Mouse (Mus musculus): Measurements from ENCODE around the gene Med8. TPM values are rescaled to one million over a fixed set of nuclear protein-coding genes. Genes with fewer than 3 reads are reported as not detected.
A peak's percentile ranks its signal among the peaks of the same experiment; 100 is the strongest.

The Med8 gene
- polyA plus RNA-seq, 1 experiment from 2014 or later, result 127 TPM

DNA sequence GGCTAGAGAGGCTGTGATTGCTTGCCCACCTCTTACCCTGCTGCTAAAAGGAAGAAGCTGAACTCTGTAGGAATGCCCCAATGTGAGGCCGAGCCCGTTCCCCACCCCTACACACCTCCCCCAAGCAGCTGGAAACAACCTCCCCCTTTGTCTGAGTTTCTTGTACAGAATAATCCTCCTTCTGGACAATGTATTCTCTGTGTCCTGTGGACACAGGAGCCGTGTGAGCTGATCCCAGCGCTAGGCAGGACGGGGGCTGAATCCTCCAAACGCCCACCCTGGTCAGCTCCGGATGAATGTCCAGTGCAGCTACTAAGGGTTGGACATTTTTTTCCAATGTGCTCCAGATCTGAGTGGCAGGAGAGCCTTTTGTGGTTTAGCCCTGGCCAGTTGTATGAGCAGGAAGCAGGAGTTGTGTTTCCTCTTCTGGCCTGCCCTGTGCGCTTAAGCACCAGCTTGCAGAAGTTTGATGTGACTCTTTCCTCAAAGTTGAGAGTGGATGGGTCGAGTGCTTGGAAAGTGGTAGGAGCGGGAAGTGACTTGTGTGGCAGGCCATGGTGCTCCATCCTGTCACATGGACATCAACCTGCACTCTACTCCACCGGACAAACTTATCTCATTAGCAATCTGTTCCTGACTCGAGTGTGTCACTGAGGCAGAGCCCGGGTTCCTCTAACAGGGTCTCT is 8.1 kb downstream of the Med8 start:
- H3K36me3 ChIP-seq, result peaks cover 94% of the 10 kb centered on the region
- 89% methylated on average over 13 of the region's 13 CpGs for WGBS

DNA sequence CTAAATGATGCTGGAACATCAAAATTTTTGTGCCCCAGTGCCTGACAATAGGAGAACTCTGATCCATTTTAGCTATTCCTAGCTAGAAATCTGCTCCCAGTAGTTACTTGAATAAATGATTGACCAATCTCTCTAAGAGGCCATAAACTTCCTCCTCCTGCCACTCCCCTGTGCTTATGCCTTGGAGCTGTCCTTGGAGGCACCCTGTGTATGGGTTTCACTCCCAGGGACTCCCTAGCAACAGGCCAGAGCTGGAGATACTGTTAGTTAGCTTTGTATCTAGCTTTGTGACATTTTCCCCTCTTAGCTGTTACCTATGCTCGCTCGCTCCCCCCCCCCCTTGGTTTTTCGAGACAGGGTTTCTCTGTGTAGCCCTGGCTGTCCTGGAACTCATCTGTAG is 12.2 kb downstream of the Med8 start:
- WGBS, result 85% methylated on average over 3 of the region's 3 CpGs
- no peak overlapping the region for H3K27ac ChIP-seq
- H3K9ac ChIP-seq, result no peak overlapping the region
- H3K4me1 ChIP-seq, result no peaks in the 10 kb centered on the region
- H3K27me3 ChIP-seq (replicated peaks), result no peaks in the 10 kb centered on the region
- no peak overlapping the region for H3K4me2 ChIP-seq (replicated peaks)
- H3K9me3 ChIP-seq, result no peaks in the 10 kb centered on the region
- ATAC-seq (ENCODE audit: low FRiP score, low read depth), result no peak
- H3K4me3 ChIP-seq, result no peak overlapping the region
- H3K36me3 ChIP-seq, result peaks cover 56% of the 10 kb centered on the region

More for the DNA sequence above, 8.1 kb downstream of the Med8 start:
- Histone ChIP-seq H3K27me3 (replicated peaks) (no peaks in the 10 kb centered on the region), H3K4me3 (no peak overlapping the region), H3K9me3 (no peaks in the 10 kb centered on the region), H3K27ac (no peak overlapping the region), H3K9ac (no peak overlapping the region), H3K4me1 (no peaks in the 10 kb centered on the region), H3K4me2 (replicated peaks) (no peak overlapping the region)
- ATAC-seq (ENCODE audit: low FRiP score, low read depth), result no peak

DNA sequence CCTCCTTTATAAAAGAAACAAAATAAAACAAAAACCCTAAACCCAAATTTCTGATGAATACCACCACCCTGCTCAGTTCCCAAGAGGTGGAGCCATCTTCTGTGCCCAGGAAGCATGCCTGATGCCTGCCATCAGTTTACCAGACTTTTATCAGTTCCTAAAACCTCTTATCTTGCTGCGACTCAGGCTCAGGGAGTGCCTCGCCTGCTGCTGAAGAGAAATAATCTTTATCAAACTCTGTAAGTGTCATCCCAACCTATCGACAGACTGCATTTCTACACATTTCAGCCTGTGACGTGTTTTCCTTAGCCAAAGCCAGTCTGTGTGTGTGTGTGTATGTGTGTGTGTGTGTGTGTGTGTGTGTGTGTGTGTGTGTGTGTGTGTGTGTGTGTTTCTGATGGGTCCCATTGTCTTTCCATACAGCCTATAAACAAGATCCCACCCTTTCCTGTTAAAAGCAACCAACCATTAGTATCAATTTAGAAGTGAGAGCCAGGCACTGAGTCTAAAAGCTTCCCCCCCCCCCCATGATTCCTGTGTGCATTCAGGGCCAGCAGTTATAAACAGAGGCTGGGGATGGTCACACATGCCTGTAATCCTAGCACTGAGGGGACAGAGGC is 15.5 kb downstream of the Med8 start:
- no peaks in the 10 kb centered on the region for H3K27me3 ChIP-seq (replicated peaks)
- H3K27ac ChIP-seq, result no peak overlapping the region
- WGBS, result 87% methylated on average over 4 of the region's 4 CpGs
- ATAC-seq (ENCODE audit: low FRiP score, low read depth), result no peak
- H3K4me2 ChIP-seq (replicated peaks), result no peak overlapping the region
- H3K4me3 ChIP-seq, result no peak overlapping the region
- H3K4me1 ChIP-seq, result peaks cover 19% of the 10 kb centered on the region
- peaks cover 28% of the 10 kb centered on the region for H3K36me3 ChIP-seq
- no peak overlapping the region for H3K9ac ChIP-seq
- no peaks in the 10 kb centered on the region for H3K9me3 ChIP-seq

DNA sequence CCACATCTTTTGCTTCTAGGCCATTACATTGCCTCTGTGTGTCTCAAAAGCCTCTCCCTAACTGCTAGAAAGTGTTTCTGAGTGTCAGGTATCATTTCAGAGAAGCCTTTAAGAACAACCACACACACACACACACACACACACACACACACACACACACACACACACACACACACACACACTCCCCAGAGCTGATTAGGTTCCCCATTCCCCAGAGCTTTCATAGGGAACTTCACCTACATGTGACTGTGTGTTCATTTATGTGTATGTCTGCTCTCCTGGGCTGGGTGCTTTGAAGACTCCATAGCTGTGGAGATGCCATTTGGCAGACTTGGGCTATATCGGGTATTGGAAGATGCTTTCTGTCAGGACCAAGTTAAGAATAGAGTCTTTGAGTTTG is 16.2 kb downstream of the Med8 start:
- no peak overlapping the region for H3K9ac ChIP-seq
- no peak overlapping the region for H3K4me2 ChIP-seq (replicated peaks)
- 97% methylated on average over 1 of the region's 1 CpGs for WGBS
- H3K36me3 ChIP-seq, result peaks cover 23% of the 10 kb centered on the region
- peaks cover 19% of the 10 kb centered on the region for H3K4me1 ChIP-seq
- H3K9me3 ChIP-seq, result no peaks in the 10 kb centered on the region
- no peak overlapping the region for H3K27ac ChIP-seq
- H3K4me3 ChIP-seq, result no peak overlapping the region
- H3K27me3 ChIP-seq (replicated peaks), result no peaks in the 10 kb centered on the region
- ATAC-seq (ENCODE audit: low FRiP score, low read depth), result no peak

DNA sequence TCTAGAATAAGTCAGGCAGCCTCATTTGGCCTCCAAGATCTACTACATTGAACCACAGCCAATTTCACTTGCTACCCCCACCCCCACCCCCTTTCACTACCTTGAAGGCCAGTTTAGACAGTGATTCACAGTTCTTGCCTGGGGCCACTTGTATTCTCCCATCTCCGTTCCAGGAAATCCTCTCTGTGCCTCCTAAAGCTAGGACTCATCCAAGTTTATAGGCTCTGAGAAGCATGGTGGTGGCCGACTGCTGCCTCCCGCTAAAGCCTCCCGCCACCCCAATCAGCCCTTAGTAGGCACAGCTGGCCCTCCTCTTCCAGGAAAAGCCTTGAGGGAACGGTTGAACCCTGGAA is 18.3 kb downstream of the Med8 start:
- Histone ChIP-seq H3K4me1 (peaks cover 19% of the 10 kb centered on the region), H3K4me3 (peak overlapping the region; percentile 59), H3K9ac (peak overlapping the region; percentile 67), H3K4me2 (replicated peaks) (peak overlapping the region; percentile 85), H3K27me3 (replicated peaks) (no peaks in the 10 kb centered on the region), H3K36me3 (peaks cover 26% of the 10 kb centered on the region), H3K9me3 (no peaks in the 10 kb centered on the region), H3K27ac (peak overlapping the region; percentile 54; the same call in 1 of the 2 replicates)
- 1% methylated on average over 5 of the region's 5 CpGs for WGBS
- no peak; the same call in 1 of the 2 replicates for ATAC-seq (ENCODE audit: low FRiP score, low read depth)

DNA sequence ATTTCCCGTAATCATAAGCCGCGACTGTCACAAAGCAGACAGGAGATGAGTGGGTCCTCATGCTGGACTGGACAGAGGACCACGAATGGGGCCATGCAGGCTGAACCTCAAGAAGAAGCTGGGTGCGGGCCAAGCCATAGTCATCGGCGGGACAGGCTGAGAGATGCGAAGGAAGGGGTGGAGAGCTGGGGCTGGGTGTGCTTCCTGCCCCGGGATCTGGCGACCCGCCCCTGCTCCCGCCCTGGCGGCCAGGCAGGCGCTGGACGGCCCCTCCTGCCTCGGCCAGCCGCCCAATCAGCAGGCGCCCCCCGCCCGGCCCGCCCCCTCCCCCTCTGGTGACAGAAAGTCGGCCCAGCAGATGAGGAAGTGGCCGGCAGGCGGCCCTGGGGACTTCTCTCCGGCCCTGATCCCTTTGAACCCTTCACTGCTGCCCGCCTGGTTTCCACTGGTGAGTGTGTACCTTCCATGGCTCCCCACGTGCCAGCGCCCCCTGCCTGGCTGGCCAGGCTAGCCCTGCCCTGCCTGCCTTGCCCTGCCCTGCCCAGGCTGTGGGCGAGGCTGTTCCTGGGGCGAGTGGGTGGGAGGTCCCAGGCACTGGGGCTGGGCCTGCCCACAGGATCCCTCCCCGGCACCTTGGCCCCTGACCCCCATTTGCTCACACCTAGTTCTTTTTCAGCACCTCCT is 18.8 kb downstream of the Med8 start, which contains the start of gene Elovl1:
Elovl1 (plus strand) TSS at position 326 of the 684 bp plus-strand sequence.
- WGBS, result under 1% methylated on average over 19 of the region's 31 CpGs
- no peaks in the 10 kb centered on the region for H3K9me3 ChIP-seq
- peak within 1 kb of the TSS; percentile 59 for H3K4me3 ChIP-seq
- H3K27me3 ChIP-seq (replicated peaks), result no peaks in the 10 kb centered on the region
- H3K4me1 ChIP-seq, result peaks cover 19% of the 10 kb centered on the region
- peak within 1 kb of the TSS; percentile 54; the same call in 1 of the 2 replicates for H3K27ac ChIP-seq
- H3K4me2 ChIP-seq (replicated peaks), result peak within 1 kb of the TSS; percentile 85
- H3K36me3 ChIP-seq, result peaks cover 32% of the 10 kb centered on the region
- peak; percentile 92 for ATAC-seq (ENCODE audit: low FRiP score, low read depth)
- peak within 1 kb of the TSS; percentile 67 for H3K9ac ChIP-seq

DNA sequence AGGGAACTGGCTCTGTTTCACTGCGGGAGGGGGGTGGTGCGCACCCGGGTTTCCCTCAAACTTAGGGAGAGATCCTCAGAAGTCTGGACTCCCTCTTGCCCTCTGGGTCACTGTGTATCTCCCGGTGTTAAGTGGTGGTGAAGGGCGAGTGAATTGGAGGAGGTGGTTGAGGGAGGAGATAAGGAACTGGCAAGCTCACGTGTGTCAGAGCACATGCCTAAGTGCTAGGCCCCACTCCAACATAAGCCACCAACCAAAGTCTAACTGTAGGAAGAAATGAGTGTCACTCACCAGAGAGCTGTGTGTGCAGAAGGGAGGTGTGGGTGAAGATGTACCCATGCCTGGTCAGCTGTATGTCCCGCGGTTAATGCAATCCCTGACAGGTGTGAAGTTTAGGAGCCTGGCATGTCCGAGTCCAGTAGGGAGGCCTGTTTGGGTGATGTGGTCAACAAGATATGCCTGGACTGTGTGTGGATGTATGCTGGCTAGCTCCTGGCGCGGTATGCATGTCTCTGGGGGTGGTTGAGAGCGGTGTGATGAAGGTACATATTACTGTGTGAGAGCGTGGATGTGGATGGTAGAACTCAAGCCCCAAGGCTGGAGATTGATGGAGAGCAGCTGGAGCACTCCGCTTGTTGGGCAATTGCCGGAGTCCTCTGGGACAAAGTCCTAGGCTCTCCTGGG is 19.5 kb downstream of the Med8 start:
- 51% methylated on average over 15 of the region's 15 CpGs for WGBS
- Histone ChIP-seq H3K36me3 (peaks cover 39% of the 10 kb centered on the region), H3K9me3 (no peaks in the 10 kb centered on the region), H3K27ac (no peak overlapping the region), H3K4me2 (replicated peaks) (peak overlapping the region; percentile 85), H3K9ac (peak overlapping the region; percentile 67), H3K4me3 (peak overlapping the region; percentile 59), H3K4me1 (peaks cover 19% of the 10 kb centered on the region), H3K27me3 (replicated peaks) (no peaks in the 10 kb centered on the region)
- ATAC-seq (ENCODE audit: low FRiP score, low read depth), result peak; percentile 22; the same call in 1 of the 2 replicates

DNA sequence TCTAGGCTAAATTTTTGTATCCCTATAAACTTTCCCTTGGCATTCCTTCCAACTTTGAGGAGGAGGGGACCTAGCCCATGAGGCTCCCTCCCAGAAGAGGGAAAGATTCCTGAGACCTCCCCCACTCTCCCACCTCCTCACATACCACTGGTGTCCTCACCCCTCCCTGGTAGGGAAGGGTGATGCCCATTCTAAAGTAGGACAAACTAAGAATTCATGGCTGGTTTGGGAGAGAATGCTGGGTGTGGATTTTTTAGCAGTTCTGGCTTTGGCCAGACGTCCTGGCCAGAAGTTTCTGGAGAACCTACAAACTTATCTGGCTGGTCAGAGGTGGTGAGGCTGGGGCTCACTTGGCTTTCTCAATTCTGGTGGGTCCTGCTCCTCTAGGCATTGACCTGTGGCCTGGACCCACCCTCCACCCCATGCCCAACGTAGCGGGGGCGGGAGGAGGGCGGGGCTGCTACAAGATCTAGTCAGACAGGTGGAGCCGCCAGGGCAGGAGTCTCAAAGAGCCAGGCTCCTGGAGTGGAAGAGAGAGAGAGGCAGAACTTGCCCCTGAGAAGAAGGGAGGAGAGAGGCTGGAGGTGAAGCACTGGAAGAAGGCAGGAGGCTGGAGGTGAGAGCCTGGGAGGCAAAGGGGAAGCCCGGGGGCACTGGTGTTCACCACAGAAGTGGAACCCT is 20.2 kb downstream of the Med8 start:
- H3K27me3 ChIP-seq (replicated peaks), result no peaks in the 10 kb centered on the region
- H3K4me1 ChIP-seq, result peaks cover 25% of the 10 kb centered on the region
- H3K9ac ChIP-seq, result no peak overlapping the region
- peak overlapping the region; percentile 85; the same call in 1 of the 2 replicates for H3K4me2 ChIP-seq (replicated peaks)
- ATAC-seq (ENCODE audit: low FRiP score, low read depth), result no peak
- 66% methylated on average over 7 of the region's 7 CpGs for WGBS
- H3K9me3 ChIP-seq, result no peaks in the 10 kb centered on the region
- H3K36me3 ChIP-seq, result peaks cover 40% of the 10 kb centered on the region
- H3K27ac ChIP-seq, result no peak overlapping the region
- no peak overlapping the region for H3K4me3 ChIP-seq

DNA sequence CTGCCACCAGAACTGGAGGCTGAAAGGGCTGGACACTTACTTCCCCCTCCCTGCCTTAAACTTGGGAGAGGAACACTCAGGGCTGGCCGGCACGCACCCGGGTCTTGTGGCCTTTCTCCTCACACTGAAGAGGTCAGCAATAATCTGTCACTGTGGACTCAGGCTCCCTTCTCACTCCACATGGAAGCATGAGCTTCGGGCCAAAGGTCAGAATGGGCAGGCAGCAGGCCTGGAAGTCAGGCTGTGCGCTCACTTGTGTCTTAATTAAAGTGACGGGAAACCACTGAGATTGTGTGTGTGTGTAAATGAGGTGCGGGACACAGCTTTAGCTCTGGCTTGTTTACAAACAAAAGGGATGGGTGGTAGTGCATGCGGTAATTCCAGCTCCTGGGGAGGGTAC is 23.2 kb downstream of the Med8 start:
- Histone ChIP-seq H3K4me2 (replicated peaks) (no peak overlapping the region), H3K36me3 (peaks cover 52% of the 10 kb centered on the region), H3K9me3 (no peaks in the 10 kb centered on the region), H3K27me3 (replicated peaks) (no peaks in the 10 kb centered on the region), H3K4me3 (no peak overlapping the region), H3K4me1 (peaks cover 47% of the 10 kb centered on the region), H3K9ac (no peak overlapping the region), H3K27ac (no peak overlapping the region)
- ATAC-seq (ENCODE audit: low FRiP score, low read depth), result no peak
- 77% methylated on average over 8 of the region's 8 CpGs for WGBS

DNA sequence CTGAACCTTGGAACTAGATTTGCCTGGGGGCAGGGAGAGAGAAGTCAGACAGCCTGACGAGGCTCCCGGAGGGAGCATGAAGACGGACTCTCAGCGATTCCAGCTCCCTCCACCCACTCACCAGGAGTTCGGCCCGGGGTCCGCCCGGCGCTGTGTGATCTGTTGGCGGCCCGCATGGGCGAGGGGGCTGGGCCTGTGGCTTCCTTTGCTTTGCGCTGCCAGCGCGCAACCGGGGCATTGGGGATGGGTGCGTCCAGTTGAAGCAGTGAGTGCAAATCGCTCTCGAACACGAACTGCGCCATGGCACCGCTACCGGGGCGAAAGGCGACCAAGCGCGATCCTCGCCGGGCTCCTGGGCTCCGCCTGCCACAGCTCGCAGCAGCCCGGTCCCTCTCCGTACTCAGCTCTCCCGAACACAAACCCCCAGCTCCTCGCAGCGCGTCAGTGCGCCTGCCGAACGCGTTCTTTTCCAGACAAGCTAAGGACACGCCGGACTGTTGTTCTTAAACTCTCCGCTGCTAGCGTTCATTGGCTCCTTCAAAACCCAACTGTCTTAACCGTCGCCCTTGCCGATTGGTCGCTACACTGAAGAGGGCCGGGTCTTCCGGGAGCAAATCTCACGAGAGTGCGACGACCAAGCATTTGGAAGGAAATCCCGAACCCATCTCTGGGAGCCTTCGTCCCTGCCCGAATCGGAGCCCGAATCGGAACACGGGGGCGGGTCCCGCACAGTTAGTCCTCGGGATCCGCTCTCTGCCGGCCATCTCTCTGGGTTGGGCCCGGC is 27.9 kb downstream of the Med8 start, which contains the start of gene Cdc20:
Cdc20 (minus strand) TSS at position 533 of the 784 bp plus-strand sequence.
- under 1% methylated on average over 67 of the region's 67 CpGs for WGBS
- Histone ChIP-seq H3K9ac (peak within 1 kb of the TSS; percentile 82), H3K27ac (no peak within 1 kb of the TSS; the same call in 1 of the 2 replicates), H3K36me3 (peaks cover 33% of the 10 kb centered on the region), H3K4me2 (replicated peaks) (peak within 1 kb of the TSS; percentile 99), H3K27me3 (replicated peaks) (no peaks in the 10 kb centered on the region), H3K9me3 (no peaks in the 10 kb centered on the region), H3K4me1 (peaks cover 38% of the 10 kb centered on the region), H3K4me3 (peak within 1 kb of the TSS; percentile 71)
- peak; percentile 95 for ATAC-seq (ENCODE audit: low FRiP score, low read depth)

DNA sequence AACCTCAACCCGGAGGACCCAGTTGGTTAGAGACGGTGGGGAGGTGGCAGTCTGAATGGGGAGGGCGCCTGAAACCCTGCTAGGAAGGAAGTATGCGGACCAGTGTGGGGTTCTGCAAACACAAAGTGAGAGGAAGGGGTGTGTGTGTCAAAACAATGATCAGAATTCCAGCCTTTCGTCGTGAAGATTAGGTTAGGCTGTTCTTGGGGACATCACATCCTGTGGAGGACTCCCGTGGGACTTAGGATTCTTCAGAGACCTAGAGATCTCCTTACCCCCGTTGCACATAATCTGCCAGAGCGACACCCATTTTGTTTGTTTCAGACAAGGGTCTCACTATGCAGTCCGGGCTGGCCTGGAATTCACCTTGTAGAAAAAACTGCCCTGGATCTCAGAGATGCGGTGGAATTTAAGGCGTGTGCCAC is 28.7 kb downstream of the Med8 start:
- Histone ChIP-seq H3K4me1 (peaks cover 38% of the 10 kb centered on the region), H3K4me3 (peak overlapping the region; percentile 71), H3K36me3 (peaks cover 25% of the 10 kb centered on the region), H3K27me3 (replicated peaks) (no peaks in the 10 kb centered on the region), H3K4me2 (replicated peaks) (peak overlapping the region; percentile 99), H3K27ac (no peak overlapping the region; the same call in 1 of the 2 replicates), H3K9me3 (no peaks in the 10 kb centered on the region), H3K9ac (peak overlapping the region; percentile 61)
- ATAC-seq (ENCODE audit: low FRiP score, low read depth), result no peak; the same call in 1 of the 2 replicates
- 9% methylated on average over 12 of the region's 12 CpGs for WGBS

Data from neural tube, embryonic 12.5 days (tissue).